Mouse (Mus musculus) macrophage (primary cell): ENCODE measurements at regions not wholly inside any gene's neighbourhood (a gene's known extent, or its start where the extent isn't known, plus 50 kb on each side); places are given as distances from the start of the nearest gene placed in this dataset.

ENCODE experiments used
- H3K27ac ChIP-seq: fragments of 350-480 bp; formaldehyde crosslinking; 2 replicates; pipeline ENCODE4 v1.9.0; 2021
- H3K36me3 ChIP-seq: fragments of 350-480 bp; formaldehyde crosslinking; 2 replicates; pipeline ENCODE4 v1.9.0; 2021; ENCODE audit errors: inconsistent target
- H3K4me3 ChIP-seq: fragments of 350-480 bp; formaldehyde crosslinking; 2 replicates; pipeline ENCODE4 v1.9.0; 2021; ENCODE audit errors: inconsistent target
- H3K79me2 ChIP-seq: fragments of 350-480 bp; formaldehyde crosslinking; 2 replicates; pipeline ENCODE4 v1.9.0; 2021; ENCODE audit errors: inconsistent target
- WGBS: methylation state at CpG from one replicate; pipeline ENCODE4 v1.1.7; 2026; ENCODE audit warnings: inconsistent platforms; ENCODE audit not compliant: missing documents; 5-methylcytosine and 5-hydroxymethylcytosine counted together

GRCm38 (mm10) chr5:53371638-53372037 lies 94.3 kb upstream of the Rbpj start:
- Histone ChIP-seq H3K4me3 (no peak overlapping the region), H3K27ac (no peak overlapping the region), H3K79me2 (no peaks in the 10 kb centered on the region), H3K36me3 (no peaks in the 10 kb centered on the region)
- 100% methylated on average over 3 of the region's 3 CpGs for WGBS

GRCm38 (mm10) chr5:53373315-53373714 lies 92.6 kb upstream of the Rbpj start:
- Histone ChIP-seq H3K4me3 (no peak overlapping the region), H3K79me2 (no peaks in the 10 kb centered on the region), H3K36me3 (no peaks in the 10 kb centered on the region), H3K27ac (no peak overlapping the region)
- WGBS, result 41% methylated on average over 2 of the region's 2 CpGs

- 89% methylated on average over 7 of the region's 7 CpGs for WGBS
- Histone ChIP-seq H3K79me2 (no peaks in the 10 kb centered on the region), H3K4me3 (no peak overlapping the region), H3K27ac (peak overlapping the region; percentile 97), H3K36me3 (no peaks in the 10 kb centered on the region)
Observed at GRCm38 (mm10) chr5:53376856-53377255, 89.1 kb upstream of the Rbpj start.

GRCm38 (mm10) chr5:53377698-53378097 lies 88.3 kb upstream of the Rbpj start:
- no peaks in the 10 kb centered on the region for H3K79me2 ChIP-seq
- H3K27ac ChIP-seq, result peak overlapping the region; percentile 97
- WGBS, result 78% methylated on average over 2 of the region's 2 CpGs
- H3K4me3 ChIP-seq, result no peak overlapping the region
- no peaks in the 10 kb centered on the region for H3K36me3 ChIP-seq

GRCm38 (mm10) chr5:53378106-53378505 lies 87.8 kb upstream of the Rbpj start:
- no peaks in the 10 kb centered on the region for H3K79me2 ChIP-seq
- peak overlapping the region; percentile 97 for H3K27ac ChIP-seq
- H3K4me3 ChIP-seq, result no peak overlapping the region
- H3K36me3 ChIP-seq, result no peaks in the 10 kb centered on the region

GRCm38 (mm10) chr5:53378599-53378998 lies 87.4 kb upstream of the Rbpj start:
- no peaks in the 10 kb centered on the region for H3K36me3 ChIP-seq
- 27% methylated on average over 7 of the region's 7 CpGs for WGBS
- H3K4me3 ChIP-seq, result no peak overlapping the region
- peak overlapping the region; percentile 97 for H3K27ac ChIP-seq
- no peaks in the 10 kb centered on the region for H3K79me2 ChIP-seq

- H3K79me2 ChIP-seq, result no peaks in the 10 kb centered on the region
- H3K36me3 ChIP-seq, result no peaks in the 10 kb centered on the region
- peak overlapping the region; percentile 97 for H3K27ac ChIP-seq
- WGBS, result 87% methylated on average over 17 of the region's 17 CpGs
- no peak overlapping the region for H3K4me3 ChIP-seq
Observed at GRCm38 (mm10) chr5:53379612-53380011, 86.3 kb upstream of the Rbpj start.

GRCm38 (mm10) chr5:53380203-53380602 lies 85.7 kb upstream of the Rbpj start:
- H3K36me3 ChIP-seq, result no peaks in the 10 kb centered on the region
- H3K79me2 ChIP-seq, result no peaks in the 10 kb centered on the region
- H3K4me3 ChIP-seq, result no peak overlapping the region
- peak overlapping the region; percentile 97 for H3K27ac ChIP-seq
- 100% methylated on average over 3 of the region's 3 CpGs for WGBS

GRCm38 (mm10) chr5:53381492-53382199 lies 84.3 kb upstream of the Rbpj start:
- Histone ChIP-seq H3K27ac (peak overlapping the region; percentile 97), H3K79me2 (no peaks in the 10 kb centered on the region), H3K4me3 (no peak overlapping the region), H3K36me3 (no peaks in the 10 kb centered on the region)
- 68% methylated on average over 13 of the region's 13 CpGs for WGBS

GRCm38 (mm10) chr5:53384026-53384425 lies 81.9 kb upstream of the Rbpj start:
- no peaks in the 10 kb centered on the region for H3K79me2 ChIP-seq
- H3K4me3 ChIP-seq, result no peak overlapping the region
- WGBS, result 96% methylated on average over 7 of the region's 7 CpGs
- no peaks in the 10 kb centered on the region for H3K36me3 ChIP-seq
- peak overlapping the region; percentile 92 for H3K27ac ChIP-seq

- Histone ChIP-seq H3K27ac (peak overlapping the region; percentile 92), H3K79me2 (no peaks in the 10 kb centered on the region), H3K36me3 (no peaks in the 10 kb centered on the region), H3K4me3 (no peak overlapping the region)
- 20% methylated on average over 3 of the region's 3 CpGs for WGBS
Observed at GRCm38 (mm10) chr5:53385513-53386148, 80.3 kb upstream of the Rbpj start.

GRCm38 (mm10) chr5:53393571-53393970 lies 72.4 kb upstream of the Rbpj start:
- H3K4me3 ChIP-seq, result no peak overlapping the region
- H3K36me3 ChIP-seq, result no peaks in the 10 kb centered on the region
- H3K79me2 ChIP-seq, result no peaks in the 10 kb centered on the region
- 95% methylated on average over 2 of the region's 2 CpGs for WGBS
- peak overlapping the region; percentile 58 for H3K27ac ChIP-seq

- H3K79me2 ChIP-seq, result no peaks in the 10 kb centered on the region
- WGBS, result 98% methylated on average over 3 of the region's 3 CpGs
- H3K4me3 ChIP-seq, result no peak overlapping the region
- H3K36me3 ChIP-seq, result no peaks in the 10 kb centered on the region
- H3K27ac ChIP-seq, result peak overlapping the region; percentile 58
Observed at GRCm38 (mm10) chr5:53394560-53394959, 71.4 kb upstream of the Rbpj start.

- Histone ChIP-seq H3K27ac (no peak overlapping the region), H3K36me3 (no peaks in the 10 kb centered on the region), H3K4me3 (no peak overlapping the region), H3K79me2 (no peaks in the 10 kb centered on the region)
- WGBS, result 93% methylated on average over 8 of the region's 8 CpGs
Observed at GRCm38 (mm10) chr5:53398428-53399058, 67.4 kb upstream of the Rbpj start.

- Histone ChIP-seq H3K27ac (peak overlapping the region; percentile 99), H3K79me2 (no peaks in the 10 kb centered on the region), H3K4me3 (no peak overlapping the region), H3K36me3 (no peaks in the 10 kb centered on the region)
- 35% methylated on average over 4 of the region's 4 CpGs for WGBS
Observed at GRCm38 (mm10) chr5:53401093-53401492, 64.9 kb upstream of the Rbpj start.
